Mouse (Mus musculus) hindbrain, embryonic 12.5 days (tissue): Measurements from ENCODE around the gene Cd96. TPM values are rescaled to one million over a fixed set of nuclear protein-coding genes. Genes with fewer than 3 reads are reported as not detected.

Experiments used
- ATAC-seq: fragments of 200-750 bp; cut with Nextera tagmentation; 2 replicates; pipeline ENCODE4 v1.8.0; 2017; ENCODE audit warnings: moderate TSS enrichment; ENCODE audit not compliant: low FRiP score
- H3K27ac ChIP-seq: fragments of 300-500 bp; sonication (generic); 2 replicates; pipeline ENCODE4 v1.5.1; 2016; ENCODE audit warnings: mild to moderate bottlenecking
- H3K27me3 ChIP-seq: fragments of 300-500 bp; sonication (generic); 2 replicates; pipeline ENCODE4 v1.6.1; 2016; ENCODE audit warnings: mild to moderate bottlenecking
- H3K36me3 ChIP-seq: fragments of 300-500 bp; sonication (generic); 2 replicates; pipeline ENCODE4 v1.6.1; 2016; ENCODE audit warnings: mild to moderate bottlenecking
- H3K4me1 ChIP-seq: fragments of 300-500 bp; sonication (generic); 2 replicates; pipeline ENCODE4 v1.6.1; 2016
- H3K4me2 ChIP-seq: fragments of 300-500 bp; sonication (generic); replicated peaks from 2 replicates; pipeline ENCODE4 v1.6.1; 2016; ENCODE audit warnings: mild to moderate bottlenecking
- H3K4me3 ChIP-seq: fragments of 300-500 bp; sonication (generic); 2 replicates; pipeline ENCODE4 v1.5.1; 2016; ENCODE audit warnings: mild to moderate bottlenecking
- H3K9ac ChIP-seq: fragments of 300-500 bp; sonication (generic); 2 replicates; pipeline ENCODE4 v1.6.1; 2016; ENCODE audit warnings: mild to moderate bottlenecking, moderate library complexity
- H3K9me3 ChIP-seq: fragments of 300-500 bp; sonication (generic); replicated peaks from 2 replicates; pipeline ENCODE4 v1.6.1; 2016; ENCODE audit warnings: mild to moderate bottlenecking
- WGBS: fragments of 180-500 bp; shearing (Covaris S2); methylation state at CpG from one replicate; pipeline ENCODE4 v1.1.7; 2016; 5-methylcytosine and 5-hydroxymethylcytosine counted together
- polyA plus RNA-seq: library from polyadenylated mRNA; unstranded; fragments of >200 nt; fragmentation: Nextera tagmentation; extraction: Ambion mirVana; gene quantifications from 2 replicates; pipeline ENCODE4 v1.2.1, GENCODE M21; 2016

Gene Cd96
- polyA plus RNA-seq, 1 experiment from 2014 or later, result not detected

GRCm38 (mm10) chr16:46006261-46006660 lies 113.8 kb downstream of the Cd96 start:
- Histone ChIP-seq H3K9me3 (no peaks in the 10 kb centered on the region), H3K9ac (no peak overlapping the region), H3K27ac (no peak overlapping the region), H3K4me1 (peaks cover 15% of the 10 kb centered on the region; the same call in 1 of the 2 replicates), H3K4me3 (no peak overlapping the region), H3K4me2 (no peak overlapping the region), H3K27me3 (0 out of 2 replicates have a peak, but pooled peaks cover 11% of the 10 kb centered on the region), H3K36me3 (no peaks in the 10 kb centered on the region)
- no peak for ATAC-seq
- WGBS, result 78% methylated on average over 10 of the region's 10 CpGs

GRCm38 (mm10) chr16:46001550-46002166 lies 118.4 kb downstream of the Cd96 start:
- H3K4me3 ChIP-seq, result no peak overlapping the region
- no peaks in the 10 kb centered on the region for H3K9me3 ChIP-seq
- no peak overlapping the region for H3K9ac ChIP-seq
- no peak overlapping the region for H3K4me2 ChIP-seq
- WGBS, result 90% methylated on average over 10 of the region's 10 CpGs
- 0 out of 2 replicates have a peak, but pooled peaks cover 5% of the 10 kb centered on the region for H3K27me3 ChIP-seq
- ATAC-seq, result no peak
- H3K27ac ChIP-seq, result no peak overlapping the region
- H3K4me1 ChIP-seq, result peaks cover 13% of the 10 kb centered on the region
- H3K36me3 ChIP-seq, result no peaks in the 10 kb centered on the region

DNA sequence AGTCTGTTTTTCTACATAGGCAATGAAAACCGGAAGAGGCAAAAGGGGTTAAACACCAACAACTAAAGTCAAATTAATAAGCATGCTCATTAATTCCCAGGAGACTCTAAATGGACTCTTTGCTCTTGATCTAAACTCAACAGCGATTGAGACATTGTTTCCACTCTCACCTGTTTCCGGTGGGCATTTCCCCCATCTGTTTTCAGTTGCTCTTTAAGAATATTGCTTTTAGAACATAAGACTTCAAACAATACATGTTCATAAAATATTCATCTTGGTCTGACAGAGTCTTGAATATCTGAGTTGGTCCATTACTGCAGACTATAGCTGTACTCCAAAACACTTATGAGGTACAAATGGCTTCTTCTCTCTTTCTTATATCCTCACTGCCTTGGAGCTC lies 119.1 kb downstream of the Cd96 start:
- no peaks in the 10 kb centered on the region for H3K9me3 ChIP-seq
- ATAC-seq, result no peak
- H3K4me1 ChIP-seq, result peaks cover 13% of the 10 kb centered on the region
- H3K27ac ChIP-seq, result no peak overlapping the region
- H3K4me2 ChIP-seq, result no peak overlapping the region
- 82% methylated on average over 3 of the region's 3 CpGs for WGBS
- H3K36me3 ChIP-seq, result no peaks in the 10 kb centered on the region
- H3K27me3 ChIP-seq, result 0 out of 2 replicates have a peak, but pooled peaks cover 5% of the 10 kb centered on the region
- no peak overlapping the region for H3K4me3 ChIP-seq
- H3K9ac ChIP-seq, result no peak overlapping the region

DNA sequence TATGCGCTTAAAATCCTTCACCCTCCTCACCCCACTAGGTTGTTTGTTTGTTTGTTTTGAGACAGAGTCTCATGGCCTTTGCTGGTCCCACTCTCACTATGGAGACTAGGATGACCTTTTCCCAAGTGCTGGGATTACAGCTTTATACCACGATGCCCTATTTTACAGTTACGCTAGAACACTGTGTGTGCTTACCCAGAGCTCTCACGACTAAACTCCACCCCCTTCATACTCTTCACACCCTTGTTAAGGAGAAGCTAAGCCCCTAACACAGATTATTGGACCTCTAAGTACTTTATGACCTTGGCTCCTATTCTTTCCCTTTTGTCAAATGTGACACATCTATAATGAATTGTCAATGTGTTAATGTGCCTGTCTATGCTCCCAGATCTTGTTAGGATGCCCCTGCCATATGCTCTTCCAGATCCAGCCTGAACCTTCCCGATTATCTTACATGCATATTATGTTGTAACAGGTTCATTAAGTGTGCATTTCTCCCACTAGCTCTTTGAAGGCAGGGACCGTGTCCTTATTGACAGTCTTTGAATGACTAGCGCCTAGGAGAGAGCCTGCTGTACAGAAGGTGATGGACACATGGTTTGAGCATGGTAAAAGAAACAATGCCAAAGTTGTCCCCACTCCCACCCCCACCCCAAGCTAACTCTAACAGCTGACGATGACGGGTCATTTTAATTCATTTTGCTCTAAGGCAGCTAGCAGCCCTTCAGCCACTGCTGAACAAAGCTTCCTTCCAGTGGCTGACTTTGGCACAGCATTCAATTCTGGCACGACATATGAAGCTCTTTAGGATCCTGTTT lies 120.5 kb downstream of the Cd96 start:
- Histone ChIP-seq H3K4me1 (peaks cover 13% of the 10 kb centered on the region), H3K4me3 (no peak overlapping the region), H3K36me3 (no peaks in the 10 kb centered on the region), H3K4me2 (no peak overlapping the region), H3K27ac (no peak overlapping the region), H3K27me3 (0 out of 2 replicates have a peak, but pooled peaks cover under 1% of the 10 kb centered on the region), H3K9ac (no peak overlapping the region), H3K9me3 (no peaks in the 10 kb centered on the region)
- peak; percentile 90 for ATAC-seq
- WGBS, result 38% methylated on average over 10 of the region's 10 CpGs

DNA sequence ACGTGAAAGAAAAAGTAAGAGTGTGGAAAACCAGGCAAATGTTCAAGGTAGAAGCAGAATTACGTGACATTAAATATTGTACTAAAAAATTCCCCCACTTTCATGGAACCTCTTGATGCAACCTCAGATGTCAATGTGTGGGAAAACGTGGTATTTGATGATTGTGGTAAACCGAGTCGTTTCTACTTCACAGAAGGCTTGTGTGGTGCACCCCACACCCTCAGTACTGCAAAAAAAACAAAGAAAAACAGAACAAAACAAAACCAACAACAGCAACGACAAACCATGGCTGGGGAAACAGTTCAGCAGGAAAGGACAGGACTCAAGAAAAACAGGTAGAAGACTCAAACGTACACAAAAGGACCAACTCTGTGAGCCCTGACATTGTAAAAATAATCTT lies 121.8 kb downstream of the Cd96 start:
- Histone ChIP-seq H3K36me3 (no peaks in the 10 kb centered on the region), H3K27me3 (no peaks in the 10 kb centered on the region), H3K4me1 (peaks cover 13% of the 10 kb centered on the region), H3K4me3 (no peak overlapping the region), H3K27ac (no peak overlapping the region), H3K9ac (no peak overlapping the region), H3K4me2 (no peak overlapping the region), H3K9me3 (no peaks in the 10 kb centered on the region)
- no peak for ATAC-seq
- WGBS, result 81% methylated on average over 7 of the region's 7 CpGs

GRCm38 (mm10) chr16:45990901-45991676 lies 129.0 kb downstream of the Cd96 start:
- ATAC-seq, result no peak
- no peaks in the 10 kb centered on the region for H3K36me3 ChIP-seq
- no peak overlapping the region for H3K27ac ChIP-seq
- no peaks in the 10 kb centered on the region for H3K9me3 ChIP-seq
- no peak overlapping the region for H3K9ac ChIP-seq
- no peak overlapping the region for H3K4me3 ChIP-seq
- H3K4me2 ChIP-seq, result no peak overlapping the region
- 49% methylated on average over 10 of the region's 10 CpGs for WGBS
- H3K4me1 ChIP-seq, result 0 out of 2 replicates have a peak, but pooled peaks cover 3% of the 10 kb centered on the region
- no peaks in the 10 kb centered on the region for H3K27me3 ChIP-seq

- no peak overlapping the region for H3K9ac ChIP-seq
Observed at GRCm38 (mm10) chr16:45986236-45986635, 133.8 kb downstream of the Cd96 start.

More at GRCm38 (mm10) chr16:45986236-45986635, 133.8 kb downstream of the Cd96 start:
- no peaks in the 10 kb centered on the region for H3K36me3 ChIP-seq
- no peaks in the 10 kb centered on the region for H3K9me3 ChIP-seq
- no peak overlapping the region for H3K4me3 ChIP-seq
- H3K4me1 ChIP-seq, result peaks cover 3% of the 10 kb centered on the region; the same call in 1 of the 2 replicates
- no peak for ATAC-seq
- no peaks in the 10 kb centered on the region for H3K27me3 ChIP-seq
- 58% methylated on average over 1 of the region's 1 CpGs for WGBS
- H3K27ac ChIP-seq, result no peak overlapping the region
- no peak overlapping the region for H3K4me2 ChIP-seq

Other genes starting within 250 kb of the Cd96 start
- 34.5 and 43.7 TPM in 2 replicates for gene Phldb2, start 166.7 kb downstream of the Cd96 start, polyA plus RNA-seq
- 6.6 and 6.7 TPM in 2 replicates for gene Plcxd2, start 110.0 kb downstream of the Cd96 start, polyA plus RNA-seq
- gene Gm4737, start 34.8 kb upstream of the Cd96 start, polyA plus RNA-seq, result 1.6 and 3.4 TPM in 2 replicates